Mouse (Mus musculus): ENCODE data around the gene Rhbdd1. TPM values are rescaled to one million over a fixed set of nuclear protein-coding genes. Genes with fewer than 3 reads are reported as not detected.

The Rhbdd1 gene
- polyA plus RNA-seq, 1 experiment from 2014 or later = 10.2 TPM

DNA sequence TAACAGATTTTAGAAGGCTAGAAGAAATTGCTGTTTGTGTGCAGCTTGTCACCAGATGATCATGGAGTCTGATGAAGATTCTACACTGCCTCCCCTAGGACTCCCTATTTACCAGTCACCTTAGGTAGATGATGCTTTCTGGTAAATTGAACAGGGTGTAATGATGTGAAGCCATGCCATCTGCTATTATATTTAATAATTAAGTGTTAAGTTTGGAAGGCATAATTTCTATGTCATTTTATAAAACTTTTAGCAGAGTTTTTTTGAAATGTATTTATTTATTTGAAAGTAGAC is 13.6 kb downstream of the Rhbdd1 start:
- no peak for ATAC-seq
- no peak overlapping the region for H3K4me2 ChIP-seq (replicated peaks)

DNA sequence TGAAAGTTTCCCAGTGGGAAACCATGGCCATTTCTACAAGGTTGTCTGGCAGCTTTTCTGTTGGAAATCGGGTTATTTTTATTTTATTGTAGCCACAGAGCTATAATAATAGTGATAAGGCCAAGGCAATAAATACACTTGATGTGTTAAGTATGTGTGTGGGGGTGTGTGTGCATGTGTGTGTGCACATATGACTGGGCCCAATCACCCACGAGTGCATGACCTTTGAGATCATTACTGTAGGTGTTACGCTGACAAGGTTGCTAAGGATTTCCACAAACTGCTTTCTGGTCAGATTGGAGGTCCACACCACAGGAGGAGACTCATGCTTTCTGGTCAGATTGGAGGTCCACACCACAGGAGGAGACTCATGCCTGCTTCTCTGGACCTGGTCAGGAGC is 18.3 kb downstream of the Rhbdd1 start:
- Histone ChIP-seq H3K4me2 (replicated peaks) (no peak overlapping the region), H3K36me3 (no peaks in the 10 kb centered on the region), H3K4me3 (replicated peaks) (no peak overlapping the region), H3K27ac (no peak overlapping the region), H3K4me1 (replicated peaks) (no peaks in the 10 kb centered on the region), H3K9ac (no peak overlapping the region), H3K27me3 (replicated peaks) (no peaks in the 10 kb centered on the region), H3K9me3 (no peaks in the 10 kb centered on the region)
- peak; percentile 25; the same call in 1 of the 2 replicates for ATAC-seq
- WGBS = 78% methylated on average over 3 of the region's 3 CpGs

More for the DNA sequence above, 13.6 kb downstream of the Rhbdd1 start:
- Histone ChIP-seq H3K27me3 (replicated peaks) (no peaks in the 10 kb centered on the region), H3K4me1 (replicated peaks) (no peaks in the 10 kb centered on the region), H3K27ac (no peak overlapping the region), H3K9ac (no peak overlapping the region), H3K4me3 (replicated peaks) (no peak overlapping the region), H3K9me3 (no peaks in the 10 kb centered on the region), H3K36me3 (no peaks in the 10 kb centered on the region)

GRCm38 (mm10) chr1:82353089-82353488 is 36.8 kb downstream of the Rhbdd1 start:
- Histone ChIP-seq H3K4me2 (replicated peaks) (no peak overlapping the region), H3K4me3 (replicated peaks) (no peak overlapping the region), H3K36me3 (no peaks in the 10 kb centered on the region), H3K27me3 (replicated peaks) (no peaks in the 10 kb centered on the region), H3K4me1 (replicated peaks) (no peaks in the 10 kb centered on the region), H3K9me3 (no peaks in the 10 kb centered on the region), H3K27ac (no peak overlapping the region), H3K9ac (no peak overlapping the region)
- no peak for ATAC-seq
- 85% methylated on average over 2 of the region's 2 CpGs for whole genome bisulfite sequencing

DNA sequence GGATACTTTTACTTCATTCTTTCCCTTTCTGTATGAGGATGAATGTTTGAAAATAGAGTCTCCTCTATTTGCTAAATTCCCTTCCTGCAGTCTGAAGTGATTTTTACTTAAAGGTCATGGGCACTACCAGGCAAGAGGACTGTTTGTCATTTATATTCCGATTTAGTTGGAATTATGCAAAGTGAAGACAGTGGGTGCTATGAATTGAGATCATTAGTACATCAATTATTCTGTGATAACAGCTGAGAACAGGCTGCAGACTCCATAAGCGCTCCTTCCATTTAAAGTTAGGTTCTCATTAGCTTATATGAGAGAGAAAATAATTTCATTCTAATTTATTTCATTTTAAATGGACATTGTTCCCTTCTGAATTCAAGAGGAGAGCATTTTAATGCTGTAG is 37.5 kb downstream of the Rhbdd1 start:
- no peaks in the 10 kb centered on the region for H3K36me3 ChIP-seq
- H3K4me1 ChIP-seq (replicated peaks) = no peaks in the 10 kb centered on the region
- H3K27me3 ChIP-seq (replicated peaks) = no peaks in the 10 kb centered on the region
- H3K4me2 ChIP-seq (replicated peaks) = no peak overlapping the region
- no peak overlapping the region for H3K27ac ChIP-seq
- 81% methylated on average over 2 of the region's 2 CpGs for WGBS
- no peak overlapping the region for H3K9ac ChIP-seq
- no peak for ATAC-seq
- H3K9me3 ChIP-seq = no peaks in the 10 kb centered on the region
- H3K4me3 ChIP-seq (replicated peaks) = no peak overlapping the region

GRCm38 (mm10) chr1:82358871-82359647 is 42.8 kb downstream of the Rhbdd1 start:
- Histone ChIP-seq H3K27ac (no peak overlapping the region), H3K4me1 (replicated peaks) (peaks cover 3% of the 10 kb centered on the region; the same call in 1 of the 2 replicates), H3K4me3 (replicated peaks) (no peak overlapping the region), H3K27me3 (replicated peaks) (no peaks in the 10 kb centered on the region), H3K9ac (no peak overlapping the region), H3K4me2 (replicated peaks) (peak overlapping the region; percentile 31), H3K36me3 (no peaks in the 10 kb centered on the region), H3K9me3 (no peaks in the 10 kb centered on the region)
- 63% methylated on average over 20 of the region's 20 CpGs for WGBS
- ATAC-seq = no peak

- H3K4me3 ChIP-seq (replicated peaks) = no peak overlapping the region
- WGBS = 88% methylated on average over 1 of the region's 1 CpGs
- ATAC-seq = no peak
Observed at GRCm38 (mm10) chr1:82359648-82360026, 43.4 kb downstream of the Rhbdd1 start.

DNA sequence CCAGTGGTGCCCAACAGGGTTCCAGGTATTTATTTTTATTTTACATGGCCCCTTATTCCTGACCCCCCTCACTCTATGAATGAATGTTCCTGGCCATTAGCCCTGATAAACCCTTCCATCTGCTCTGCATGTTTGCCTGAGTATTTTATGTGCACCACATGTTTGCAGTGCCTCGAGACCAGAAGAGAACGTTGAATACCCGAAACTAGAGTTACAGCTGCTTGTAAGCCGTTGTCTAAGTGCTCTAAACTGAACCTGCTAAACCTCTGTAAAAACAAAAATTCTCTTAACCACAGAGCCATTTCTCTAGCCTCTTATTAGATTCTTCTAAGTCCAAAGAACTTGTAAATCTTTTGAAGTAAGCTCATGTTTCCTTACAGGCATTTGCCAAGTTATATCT is 45.0 kb downstream of the Rhbdd1 start:
- Histone ChIP-seq H3K4me3 (replicated peaks) (no peak overlapping the region), H3K9ac (no peak overlapping the region), H3K9me3 (no peaks in the 10 kb centered on the region), H3K4me1 (replicated peaks) (peaks cover 3% of the 10 kb centered on the region; the same call in 1 of the 2 replicates), H3K27ac (no peak overlapping the region), H3K27me3 (replicated peaks) (no peaks in the 10 kb centered on the region), H3K36me3 (no peaks in the 10 kb centered on the region), H3K4me2 (replicated peaks) (no peak overlapping the region)
- ATAC-seq = no peak
- 58% methylated on average over 4 of the region's 4 CpGs for whole genome bisulfite sequencing

More at GRCm38 (mm10) chr1:82359648-82360026, 43.4 kb downstream of the Rhbdd1 start:
- no peak overlapping the region for H3K9ac ChIP-seq
- H3K4me1 ChIP-seq (replicated peaks) = peaks cover 3% of the 10 kb centered on the region; the same call in 1 of the 2 replicates
- H3K36me3 ChIP-seq = no peaks in the 10 kb centered on the region
- no peaks in the 10 kb centered on the region for H3K27me3 ChIP-seq (replicated peaks)
- H3K9me3 ChIP-seq = no peaks in the 10 kb centered on the region
- no peak overlapping the region for H3K4me2 ChIP-seq (replicated peaks)
- no peak overlapping the region for H3K27ac ChIP-seq

- 71% methylated on average over 6 of the region's 6 CpGs for WGBS
- Histone ChIP-seq H3K4me3 (replicated peaks) (no peak overlapping the region), H3K9ac (no peak overlapping the region), H3K4me1 (replicated peaks) (peaks cover 3% of the 10 kb centered on the region; the same call in 1 of the 2 replicates), H3K27me3 (replicated peaks) (no peaks in the 10 kb centered on the region), H3K36me3 (no peaks in the 10 kb centered on the region), H3K4me2 (replicated peaks) (no peak overlapping the region), H3K27ac (no peak overlapping the region), H3K9me3 (no peaks in the 10 kb centered on the region)
- ATAC-seq = no peak
Observed at GRCm38 (mm10) chr1:82362165-82362564, 45.9 kb downstream of the Rhbdd1 start.

DNA sequence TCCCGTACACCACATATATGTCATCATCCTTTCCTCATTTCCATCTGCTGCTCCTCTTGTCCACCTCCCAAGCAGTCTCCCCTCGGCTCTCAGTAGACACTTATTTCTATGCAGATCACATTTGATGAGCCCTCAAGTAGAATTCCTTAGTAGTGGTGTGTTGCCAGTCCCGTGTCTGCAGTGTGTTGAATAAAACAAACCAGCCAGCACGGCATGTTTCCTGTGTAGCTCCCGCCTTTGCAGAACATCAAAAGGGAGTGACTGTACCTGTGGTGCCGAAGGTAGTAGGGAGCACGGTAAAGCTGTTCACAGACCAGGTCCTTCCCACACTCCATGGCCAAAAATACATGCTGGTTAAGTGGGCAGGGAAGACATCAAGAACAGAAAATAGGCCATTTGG is 47.8 kb downstream of the Rhbdd1 start:
- Histone ChIP-seq H3K9ac (no peak overlapping the region), H3K4me3 (replicated peaks) (no peak overlapping the region), H3K4me2 (replicated peaks) (no peak overlapping the region), H3K4me1 (replicated peaks) (no peaks in the 10 kb centered on the region), H3K27me3 (replicated peaks) (no peaks in the 10 kb centered on the region), H3K9me3 (no peaks in the 10 kb centered on the region), H3K27ac (no peak overlapping the region), H3K36me3 (no peaks in the 10 kb centered on the region)
- ATAC-seq = no peak
- 83% methylated on average over 7 of the region's 7 CpGs for WGBS

- Histone ChIP-seq H3K4me2 (replicated peaks) (no peak overlapping the region), H3K36me3 (no peaks in the 10 kb centered on the region), H3K9me3 (no peaks in the 10 kb centered on the region), H3K27ac (no peak overlapping the region), H3K9ac (no peak overlapping the region), H3K27me3 (replicated peaks) (no peaks in the 10 kb centered on the region), H3K4me3 (replicated peaks) (no peak overlapping the region), H3K4me1 (replicated peaks) (no peaks in the 10 kb centered on the region)
- 80% methylated on average over 6 of the region's 6 CpGs for WGBS
- ATAC-seq = no peak
Observed at GRCm38 (mm10) chr1:82364468-82364867, 48.2 kb downstream of the Rhbdd1 start.

DNA sequence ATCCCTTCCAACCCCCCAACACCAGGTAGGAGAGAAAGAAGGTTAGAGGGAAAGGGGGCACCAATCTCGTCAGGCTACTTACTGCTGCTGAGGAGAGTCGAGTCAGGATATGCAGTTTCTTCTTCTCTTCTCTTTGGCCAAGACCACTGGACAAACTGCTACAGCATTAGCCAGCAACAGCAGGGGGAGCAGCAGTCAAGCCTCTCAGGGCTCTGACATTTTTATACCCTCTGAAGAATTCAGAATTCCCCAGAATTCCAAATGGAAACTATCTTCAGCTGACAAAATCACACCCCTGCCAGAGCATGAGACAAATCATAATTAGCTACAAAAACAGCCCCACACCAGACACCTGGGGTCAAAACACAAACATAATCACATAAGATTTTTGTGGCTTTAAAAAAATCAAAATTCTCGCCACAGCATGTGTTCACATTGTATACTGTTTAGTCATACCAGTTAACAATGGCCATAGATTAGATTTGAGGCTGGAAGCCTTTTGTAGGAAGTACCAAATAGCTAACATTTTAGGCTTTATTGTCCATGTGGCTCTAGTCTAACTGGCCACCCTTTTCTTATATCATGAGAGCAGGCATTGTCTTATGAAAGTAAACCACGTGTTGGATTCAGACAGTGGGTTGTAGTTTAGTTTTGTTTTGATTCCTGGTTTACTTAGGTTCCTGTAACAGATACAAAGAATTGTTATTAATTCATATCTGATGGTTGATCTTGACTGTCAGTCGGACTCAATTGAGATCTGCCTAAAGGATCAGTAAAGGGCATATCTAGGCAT is 55.6 kb downstream of the Rhbdd1 start:
- no peak overlapping the region for H3K4me3 ChIP-seq (replicated peaks)
- H3K27ac ChIP-seq = no peak overlapping the region
- H3K4me2 ChIP-seq (replicated peaks) = no peak overlapping the region
- ATAC-seq = no peak
- H3K9ac ChIP-seq = no peak overlapping the region
- H3K4me1 ChIP-seq (replicated peaks) = no peaks in the 10 kb centered on the region
- H3K27me3 ChIP-seq (replicated peaks) = no peaks in the 10 kb centered on the region
- no peaks in the 10 kb centered on the region for H3K9me3 ChIP-seq
- WGBS = 72% methylated on average over 5 of the region's 5 CpGs
- no peaks in the 10 kb centered on the region for H3K36me3 ChIP-seq

GRCm38 (mm10) chr1:82373924-82374323 is 57.7 kb downstream of the Rhbdd1 start:
- H3K4me1 ChIP-seq (replicated peaks) = no peaks in the 10 kb centered on the region
- no peak overlapping the region for H3K27ac ChIP-seq
- H3K4me3 ChIP-seq (replicated peaks) = no peak overlapping the region
- no peaks in the 10 kb centered on the region for H3K9me3 ChIP-seq
- H3K9ac ChIP-seq = no peak overlapping the region
- 96% methylated on average over 8 of the region's 8 CpGs for WGBS
- no peak; the same call in 1 of the 2 replicates for ATAC-seq
- H3K36me3 ChIP-seq = no peaks in the 10 kb centered on the region
- H3K27me3 ChIP-seq (replicated peaks) = no peaks in the 10 kb centered on the region
- no peak overlapping the region for H3K4me2 ChIP-seq (replicated peaks)
